Mouse (Mus musculus): Measurements from ENCODE around the gene Avpr1b. TPM values are rescaled to one million over a fixed set of nuclear protein-coding genes. Genes with fewer than 3 reads are reported as not detected.

Avpr1b gene
- polyA plus RNA-seq, 1 experiment, result not detected

- Histone ChIP-seq H3ac (ENCODE audit: control insufficient read depth, insufficient read length, low read depth) (no peak overlapping the region), H3K27me3 (ENCODE audit: control insufficient read depth, insufficient read depth, insufficient read length) (peaks cover 15% of the 10 kb centered on the region), H3K79me3 (ENCODE audit: low read depth) (no peaks in the 10 kb centered on the region), H3K79me2 (ENCODE audit: control insufficient read depth, insufficient read depth) (no peaks in the 10 kb centered on the region), H3K36me3 (ENCODE audit: control insufficient read depth, insufficient read depth) (no peaks in the 10 kb centered on the region), H3K4me3 (ENCODE audit: insufficient read depth, poor library complexity, severe bottlenecking) (no peak overlapping the region)
- TF ChIP-seq CEBPB (IDR thresholded peaks at IDR 0.05; ENCODE audit: low read depth) (no peak), MAX (IDR thresholded peaks at IDR 0.05) (no peak), MYOD1 (IDR thresholded peaks at IDR 0.05; ENCODE audit: control insufficient read depth, insufficient read length, low read depth) (no peak)
Observed at GRCm38 (mm10) chr1:131616131-131616530, 17.1 kb downstream of the Avpr1b start.

- Histone ChIP-seq H3K27me3 (ENCODE audit: control insufficient read depth, insufficient read depth, insufficient read length) (peaks cover 20% of the 10 kb centered on the region), H3K79me3 (ENCODE audit: low read depth) (no peaks in the 10 kb centered on the region), H3K36me3 (ENCODE audit: control insufficient read depth, insufficient read depth) (no peaks in the 10 kb centered on the region), H3ac (ENCODE audit: control insufficient read depth, insufficient read length, low read depth) (no peak overlapping the region), H3K79me2 (ENCODE audit: control insufficient read depth, insufficient read depth) (no peaks in the 10 kb centered on the region), H3K4me3 (ENCODE audit: insufficient read depth, poor library complexity, severe bottlenecking) (no peak overlapping the region)
- TF ChIP-seq FOSL1 (IDR thresholded peaks at IDR 0.05; ENCODE audit: insufficient read depth, low read length, poor library complexity, severe bottlenecking) (no peak), MYOD1 (IDR thresholded peaks at IDR 0.05; ENCODE audit: control insufficient read depth, insufficient read length, low read depth) (no peak), CEBPB (IDR thresholded peaks at IDR 0.05; ENCODE audit: low read depth) (no peak), USF1 (IDR thresholded peaks at IDR 0.05; ENCODE audit: low read depth) (no peak), MAX (IDR thresholded peaks at IDR 0.05) (no peak), MYOG (IDR thresholded peaks at IDR 0.05; ENCODE audit: control insufficient read depth, extremely low read depth, insufficient read length) (no peak), CTCF (IDR thresholded peaks at IDR 0.05; ENCODE audit: control insufficient read depth, insufficient read depth, insufficient read length) (no peak)
Observed at GRCm38 (mm10) chr1:131616546-131617220, 17.6 kb downstream of the Avpr1b start.

GRCm38 (mm10) chr1:131618576-131618975 lies 19.5 kb downstream of the Avpr1b start:
- no peak overlapping the region for H3ac ChIP-seq (ENCODE audit: control insufficient read depth, insufficient read length, low read depth)
- no peak overlapping the region for H3K4me3 ChIP-seq (ENCODE audit: insufficient read depth, poor library complexity, severe bottlenecking)
- H3K36me3 ChIP-seq (ENCODE audit: control insufficient read depth, insufficient read depth), result no peaks in the 10 kb centered on the region
- peaks cover 16% of the 10 kb centered on the region for H3K27me3 ChIP-seq (ENCODE audit: control insufficient read depth, insufficient read depth, insufficient read length)
- no peaks in the 10 kb centered on the region for H3K79me2 ChIP-seq (ENCODE audit: control insufficient read depth, insufficient read depth)
- no peaks in the 10 kb centered on the region for H3K79me3 ChIP-seq (ENCODE audit: low read depth)
- TF ChIP-seq CEBPB (IDR thresholded peaks at IDR 0.05; ENCODE audit: low read depth) (no peak), FOSL1 (IDR thresholded peaks at IDR 0.05; ENCODE audit: insufficient read depth, low read length, poor library complexity, severe bottlenecking) (no peak), MYOG (IDR thresholded peaks at IDR 0.05; ENCODE audit: control insufficient read depth, extremely low read depth, insufficient read length) (no peak), MYOD1 (IDR thresholded peaks at IDR 0.05; ENCODE audit: control insufficient read depth, insufficient read length, low read depth) (no peak), CTCF (IDR thresholded peaks at IDR 0.05; ENCODE audit: control insufficient read depth, insufficient read depth, insufficient read length) (no peak), MAX (IDR thresholded peaks at IDR 0.05) (no peak), USF1 (IDR thresholded peaks at IDR 0.05; ENCODE audit: low read depth) (no peak)

GRCm38 (mm10) chr1:131619348-131619747 lies 20.3 kb downstream of the Avpr1b start:
- no peaks in the 10 kb centered on the region for H3K79me3 ChIP-seq (ENCODE audit: low read depth)
- H3K27me3 ChIP-seq (ENCODE audit: control insufficient read depth, insufficient read depth, insufficient read length), result peaks cover 20% of the 10 kb centered on the region
- H3K79me2 ChIP-seq (ENCODE audit: control insufficient read depth, insufficient read depth), result no peaks in the 10 kb centered on the region
- no peak overlapping the region for H3ac ChIP-seq (ENCODE audit: control insufficient read depth, insufficient read length, low read depth)
- no peak overlapping the region for H3K4me3 ChIP-seq (ENCODE audit: insufficient read depth, poor library complexity, severe bottlenecking)
- no peak for TF ChIP-seq MYOD1 (IDR thresholded peaks at IDR 0.05; ENCODE audit: control insufficient read depth, insufficient read length, low read depth)
- no peak for TF ChIP-seq MYOG (IDR thresholded peaks at IDR 0.05; ENCODE audit: control insufficient read depth, extremely low read depth, insufficient read length)
- TF ChIP-seq CTCF (IDR thresholded peaks at IDR 0.05; ENCODE audit: control insufficient read depth, insufficient read depth, insufficient read length), result no peak
- no peak for TF ChIP-seq USF1 (IDR thresholded peaks at IDR 0.05; ENCODE audit: low read depth)
- no peak for TF ChIP-seq FOSL1 (IDR thresholded peaks at IDR 0.05; ENCODE audit: insufficient read depth, low read length, poor library complexity, severe bottlenecking)
- TF ChIP-seq MAX (IDR thresholded peaks at IDR 0.05), result no peak
- no peak for TF ChIP-seq CEBPB (IDR thresholded peaks at IDR 0.05; ENCODE audit: low read depth)
- no peaks in the 10 kb centered on the region for H3K36me3 ChIP-seq (ENCODE audit: control insufficient read depth, insufficient read depth)

GRCm38 (mm10) chr1:131623644-131624043 lies 24.6 kb downstream of the Avpr1b start:
- peaks cover 28% of the 10 kb centered on the region for H3K27me3 ChIP-seq (ENCODE audit: control insufficient read depth, insufficient read depth, insufficient read length)
- H3K36me3 ChIP-seq (ENCODE audit: control insufficient read depth, insufficient read depth), result no peaks in the 10 kb centered on the region
- H3K4me3 ChIP-seq (ENCODE audit: insufficient read depth, poor library complexity, severe bottlenecking), result no peak overlapping the region
- no peaks in the 10 kb centered on the region for H3K79me2 ChIP-seq (ENCODE audit: control insufficient read depth, insufficient read depth)
- H3ac ChIP-seq (ENCODE audit: control insufficient read depth, insufficient read length, low read depth), result no peak overlapping the region
- no peaks in the 10 kb centered on the region for H3K79me3 ChIP-seq (ENCODE audit: low read depth)
- TF ChIP-seq CTCF (IDR thresholded peaks at IDR 0.05; ENCODE audit: control insufficient read depth, insufficient read depth, insufficient read length) (no peak), MAX (IDR thresholded peaks at IDR 0.05) (no peak), MYOD1 (IDR thresholded peaks at IDR 0.05; ENCODE audit: control insufficient read depth, insufficient read length, low read depth) (no peak), MYOG (IDR thresholded peaks at IDR 0.05; ENCODE audit: control insufficient read depth, extremely low read depth, insufficient read length) (no peak), CEBPB (IDR thresholded peaks at IDR 0.05; ENCODE audit: low read depth) (no peak), FOSL1 (IDR thresholded peaks at IDR 0.05; ENCODE audit: insufficient read depth, low read length, poor library complexity, severe bottlenecking) (no peak), USF1 (IDR thresholded peaks at IDR 0.05; ENCODE audit: low read depth) (no peak)

Data from C2C12 (cell line).